Mouse (Mus musculus) erythroblast, embryonic 14.5 days (primary cell): ENCODE data around the gene Cfl2.

Experiments used
- GATA1 ChIP-seq: IDR thresholded peaks from 2 replicates; pipeline ENCODE4 v1.6.1; 2012; ENCODE audit warnings: low read length, inconsistent platforms, mixed read lengths
- TAL1 ChIP-seq: IDR thresholded peaks from 3 replicates; pipeline ENCODE4 v1.6.1; 2012; ENCODE audit warnings: low read length, inconsistent platforms, mixed read lengths

DNA sequence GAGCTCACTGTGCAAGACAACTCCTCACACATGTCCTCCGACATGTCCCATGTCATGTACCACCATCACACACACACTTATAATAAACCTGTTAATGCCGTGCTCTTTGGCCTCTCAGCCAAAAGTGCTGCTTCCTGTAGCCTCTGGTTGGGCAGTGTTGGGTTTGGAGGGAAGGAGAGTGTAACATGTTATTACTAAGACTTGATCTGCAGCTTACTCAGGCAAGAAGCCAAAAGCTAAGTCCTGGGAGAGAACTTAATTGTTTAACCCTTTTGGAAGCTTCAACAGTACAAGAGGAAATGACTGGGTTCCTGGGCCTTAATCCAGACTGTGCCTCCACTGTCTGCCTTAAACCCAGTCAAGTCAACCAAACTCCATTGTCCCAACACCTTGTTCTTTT is 52.5 kb downstream of the Cfl2 start:
- TF ChIP-seq TAL1 (no peak), GATA1 (no peak)
